Mouse (Mus musculus) MEL (cell line): ENCODE data around the gene Svs1.
"Not testable (repeated sequence)": the region's sequence is repeated elsewhere in the genome, so short reads cannot be mapped to it uniquely, and the experiment has no call there.

Experiments
- CHD2 ChIP-seq: IDR thresholded peaks from 2 replicates; pipeline ENCODE4 v1.6.1; 2011; ENCODE audit warnings: low read length, improper control_type of control experiment
- CTCF ChIP-seq, 3 experiments: IDR thresholded peaks in 2 of 3; conservative IDR thresholded peaks in 1 of 3; 2 replicates each; pipeline ENCODE4 v1.5.1; 2011 to 2012; ENCODE audit warnings: low read length in 3 of 3, low read depth in 2 of 3, mild to moderate bottlenecking in 2 of 3, improper control_type of control experiment in 1 of 3, inconsistent platforms in 1 of 3, mixed read lengths in 1 of 3, moderate library complexity in 1 of 3; ENCODE audit not compliant: control insufficient read depth in 1 of 3, insufficient read depth in 1 of 3, poor library complexity in 1 of 3, severe bottlenecking in 1 of 3
- EP300 ChIP-seq, 2 experiments: IDR thresholded peaks; 2 replicates each; pipeline ENCODE4 v1.6.1; 2011; ENCODE audit warnings: improper control_type of control experiment in 2 of 2, low read length in 2 of 2, low read depth in 1 of 2, mild to moderate bottlenecking in 1 of 2
- GATA1 ChIP-seq: IDR thresholded peaks from 2 replicates; pipeline ENCODE4 v1.6.1; 2011; ENCODE audit warnings: low read depth, low read length, improper control_type of control experiment
- MAFK ChIP-seq: IDR thresholded peaks from 2 replicates; pipeline ENCODE4 v1.6.1; 2011; ENCODE audit warnings: low read depth, mild to moderate bottlenecking, low read length, improper control_type of control experiment, borderline replicate concordance
- MXI1 ChIP-seq: IDR thresholded peaks from 2 replicates; pipeline ENCODE4 v1.6.1; 2011; ENCODE audit warnings: mild to moderate bottlenecking, low read depth, low read length, improper control_type of control experiment
- POLR2AphosphoS5 ChIP-seq: IDR thresholded peaks from 2 replicates; pipeline ENCODE4 v1.6.1; 2012; ENCODE audit warnings: low read depth, borderline replicate concordance, mild to moderate bottlenecking, inconsistent platforms, low read length, moderate library complexity, mixed read lengths
- RCOR1 ChIP-seq: IDR thresholded peaks from 2 replicates; pipeline ENCODE4 v1.6.1; 2012; ENCODE audit warnings: low read depth, mild to moderate bottlenecking, inconsistent platforms, low read length, improper control_type of control experiment
- TCF12 ChIP-seq: IDR thresholded peaks from 2 replicates; pipeline ENCODE4 v1.6.1; 2014; ENCODE audit warnings: low read depth, mild to moderate bottlenecking, inconsistent platforms, low read length, improper control_type of control experiment, moderate library complexity
- ZMIZ1 ChIP-seq: IDR thresholded peaks from 2 replicates; pipeline ENCODE4 v1.6.1; 2012; ENCODE audit warnings: low read depth, mild to moderate bottlenecking, inconsistent platforms, low read length, improper control_type of control experiment, moderate library complexity

DNA sequence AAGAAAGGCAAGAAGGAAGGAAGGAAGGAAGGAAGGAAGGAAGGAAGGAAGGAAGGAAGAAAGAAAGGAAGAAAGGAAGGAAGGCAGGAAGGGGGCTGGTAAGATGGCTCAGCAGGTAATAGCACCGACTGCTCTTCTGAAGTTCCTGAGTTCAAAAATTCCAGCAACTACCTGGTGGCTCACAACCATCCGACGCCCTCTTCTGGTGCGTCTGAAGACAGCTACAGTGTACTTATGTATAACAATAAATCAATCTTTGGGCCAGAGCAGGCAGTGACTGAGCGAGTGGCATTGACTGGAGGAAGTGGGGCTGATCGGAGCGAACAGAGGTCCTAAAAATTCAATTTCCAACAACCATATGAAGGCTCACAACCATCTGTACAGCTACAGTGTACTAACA, 27.5 kb upstream of the Svs1 start:
- not testable (repeated sequence) for TF ChIP-seq CHD2; ZMIZ1; GATA1; MAFK; TCF12; MXI1; POLR2AphosphoS5; EP300 (IDR thresholded peaks at IDR 0.05; ENCODE audit: low read depth in 1 of 2, low read length in 2 of 2); RCOR1
- TF ChIP-seq CTCF (IDR thresholded peaks at IDR 0.05 in 2 of 3, conservative IDR thresholded peaks at IDR 0.05 in 1 of 3; ENCODE audit: control insufficient read depth in 1 of 3, insufficient read depth in 1 of 3, low read depth in 2 of 3, low read length in 3 of 3, poor library complexity in 1 of 3, severe bottlenecking in 1 of 3) = peak in 1 of 3 experiments; percentile 9; a peak in 1 of 6 replicates
